Mouse (Mus musculus): ENCODE measurements around the gene Usp54. TPM values are rescaled to one million over a fixed set of nuclear protein-coding genes. Genes with fewer than 3 reads are reported as not detected.
A peak's percentile ranks its signal among the peaks of the same experiment; 100 is the strongest.

Usp54 gene
- total RNA-seq, 1 experiment, result 15.3 TPM

GRCm38 (mm10) chr14:20677906-20678305, 37.0 kb upstream of the Usp54 start:
- H3K4me1 ChIP-seq (ENCODE audit: control insufficient read depth in 2 of 2, insufficient read depth in 2 of 2, low read length in 2 of 2, poor library complexity in 1 of 2), result peaks cover 3 to 5% of the 10 kb centered on the region in 2 experiments; a peak in 1 of 4 replicates
- in situ Hi-C loops (cut with MboI; ENCODE audit: low sequenced_read_pairs in 2 of 2, unreplicated experiment in 2 of 2), result loop anchor here in 1 of 2 experiments (5.0 kb wide), 1 partner anchor 36 kb away; the partner anchor contains the start of gene Usp54
- H3K9me3 ChIP-seq (ENCODE audit: control insufficient read depth, insufficient read depth, low read depth, low read length), result no peaks in the 10 kb centered on the region
- TF ChIP-seq ZC3H11A (IDR thresholded peaks at IDR 0.05; ENCODE audit: borderline replicate concordance, low read depth, low read length) (no peak), ZNF384 (IDR thresholded peaks at IDR 0.05; ENCODE audit: low read depth, low read length) (no peak), MAFK (IDR thresholded peaks at IDR 0.05; ENCODE audit: insufficient read depth, low read depth, low read length) (no peak), CHD2 (IDR thresholded peaks at IDR 0.05; ENCODE audit: low read depth, low read length) (no peak)
- no peak overlapping the region for H3K4me3 ChIP-seq (ENCODE audit: insufficient read depth in 1 of 2, low read depth in 1 of 2, low read length in 2 of 2, poor library complexity in 1 of 2, severe bottlenecking in 1 of 2)
- H3K9ac ChIP-seq (ENCODE audit: insufficient read depth, low read depth, low read length, poor library complexity, severe bottlenecking), result no peak overlapping the region
- DNase-seq (ENCODE audit: low read depth, low spot score), result no peak
- no peak overlapping the region for H3K27ac ChIP-seq (ENCODE audit: insufficient read depth, low read depth, low read length, poor library complexity, severe bottlenecking)
- H3K36me3 ChIP-seq (ENCODE audit: control insufficient read depth, insufficient read depth, low read length, poor library complexity, severe bottlenecking), result peaks cover 27% of the 10 kb centered on the region

DNA sequence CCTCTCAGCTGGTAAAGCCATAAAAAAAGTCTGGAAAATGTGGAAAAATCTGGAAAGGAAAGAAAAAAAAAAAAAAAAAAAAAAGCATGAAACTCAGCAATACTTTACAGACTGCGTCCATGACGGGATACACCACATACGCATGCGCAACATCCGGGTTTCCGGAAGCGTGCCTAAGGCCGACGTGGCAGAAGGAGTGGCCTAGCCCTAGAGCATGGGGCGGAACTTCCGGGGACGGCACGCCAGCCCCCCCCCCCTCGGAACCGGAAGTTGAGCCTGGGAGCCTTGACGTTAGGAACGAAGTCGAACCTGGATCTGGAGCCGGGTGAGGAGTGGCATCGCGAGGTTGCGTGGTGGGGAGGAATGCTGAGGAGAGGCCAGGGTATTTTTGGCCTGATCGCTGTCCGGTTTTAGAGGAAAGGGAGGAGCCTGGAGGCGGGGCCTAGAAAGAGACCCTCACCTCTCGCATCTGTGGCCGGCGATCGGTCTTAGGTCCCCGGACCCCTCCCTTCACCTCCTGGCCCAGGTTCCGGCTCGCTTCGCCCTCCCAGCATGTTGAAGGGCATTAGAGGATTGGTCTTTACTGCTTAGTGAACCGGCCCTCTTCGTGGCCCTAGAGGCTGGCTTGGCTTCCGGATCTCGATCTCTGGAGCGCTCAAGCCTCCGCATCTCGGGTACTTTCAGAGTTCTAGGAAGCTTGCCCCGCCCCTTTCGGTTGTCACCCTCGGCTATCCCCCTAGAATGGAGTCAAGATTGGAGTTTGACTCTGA, 33.4 kb upstream of the Usp54 start, which contains the start of gene Sec24c:
Gene Sec24c, plus strand, starts transcription at position 245 of the 770 bp plus-strand sequence.
- H3K9me3 ChIP-seq (ENCODE audit: control insufficient read depth, insufficient read depth, low read depth, low read length), result no peaks in the 10 kb centered on the region
- H3K27ac ChIP-seq (ENCODE audit: insufficient read depth, low read depth, low read length, poor library complexity, severe bottlenecking), result peak within 1 kb of the TSS; percentile 84
- TF ChIP-seq HCFC1 (IDR thresholded peaks at IDR 0.05; ENCODE audit: borderline replicate concordance, insufficient read depth, low read length) (peak; percentile 75), ZC3H11A (IDR thresholded peaks at IDR 0.05; ENCODE audit: borderline replicate concordance, low read depth, low read length) (no peak), ZNF384 (IDR thresholded peaks at IDR 0.05; ENCODE audit: low read depth, low read length) (peak; percentile 96), CHD2 (IDR thresholded peaks at IDR 0.05; ENCODE audit: low read depth, low read length) (no peak), MAFK (IDR thresholded peaks at IDR 0.05; ENCODE audit: insufficient read depth, low read depth, low read length) (peak; percentile 64)
- 0 out of 4 replicates have a peak, but pooled peaks cover 0 to 2% of the 10 kb centered on the region in 2 experiments for H3K4me1 ChIP-seq (ENCODE audit: control insufficient read depth in 2 of 2, insufficient read depth in 2 of 2, low read length in 2 of 2, poor library complexity in 1 of 2)
- H3K9ac ChIP-seq (ENCODE audit: insufficient read depth, low read depth, low read length, poor library complexity, severe bottlenecking), result peak within 1 kb of the TSS; percentile 88
- H3K4me3 ChIP-seq (ENCODE audit: insufficient read depth in 1 of 2, low read depth in 1 of 2, low read length in 2 of 2, poor library complexity in 1 of 2, severe bottlenecking in 1 of 2), result peak within 1 kb of the TSS; percentile 89 to 92
- in situ Hi-C loops (cut with MboI; ENCODE audit: low sequenced_read_pairs in 2 of 2, unreplicated experiment in 2 of 2), result no loop called here
- DNase-seq (ENCODE audit: low read depth, low spot score), result peak; percentile 100
- H3K36me3 ChIP-seq (ENCODE audit: control insufficient read depth, insufficient read depth, low read length, poor library complexity, severe bottlenecking), result peaks cover 15% of the 10 kb centered on the region

DNA sequence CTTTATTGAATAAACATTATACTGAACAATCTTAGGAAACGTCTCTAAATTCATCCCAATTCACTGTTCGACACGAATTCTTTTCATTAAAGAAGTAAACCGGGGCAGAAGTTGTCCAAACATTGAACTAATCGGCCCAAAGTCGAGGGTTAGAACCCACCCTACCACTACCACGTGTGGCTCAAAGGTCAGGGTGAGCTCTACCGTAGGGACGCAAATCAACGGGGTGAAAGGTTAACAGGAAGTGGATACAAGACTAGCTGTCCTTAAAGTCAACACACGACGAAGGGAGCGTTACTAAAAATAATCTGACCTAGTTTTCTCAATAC, 32.8 kb upstream of the Usp54 start:
- H3K27ac ChIP-seq (ENCODE audit: insufficient read depth, low read depth, low read length, poor library complexity, severe bottlenecking), result peak overlapping the region; percentile 63; the same call in 1 of the 2 replicates
- no peaks in the 10 kb centered on the region for H3K9me3 ChIP-seq (ENCODE audit: control insufficient read depth, insufficient read depth, low read depth, low read length)
- no peak for DNase-seq (ENCODE audit: low read depth, low spot score)
- H3K36me3 ChIP-seq (ENCODE audit: control insufficient read depth, insufficient read depth, low read length, poor library complexity, severe bottlenecking), result peaks cover 14% of the 10 kb centered on the region
- 0 out of 4 replicates have a peak, but pooled peaks cover 0 to 2% of the 10 kb centered on the region in 2 experiments for H3K4me1 ChIP-seq (ENCODE audit: control insufficient read depth in 2 of 2, insufficient read depth in 2 of 2, low read length in 2 of 2, poor library complexity in 1 of 2)
- TF ChIP-seq CHD2 (IDR thresholded peaks at IDR 0.05; ENCODE audit: low read depth, low read length) (peak; percentile 56; the same call in 1 of the 2 replicates), ZC3H11A (IDR thresholded peaks at IDR 0.05; ENCODE audit: borderline replicate concordance, low read depth, low read length) (no peak), MAFK (IDR thresholded peaks at IDR 0.05; ENCODE audit: insufficient read depth, low read depth, low read length) (no peak), ZNF384 (IDR thresholded peaks at IDR 0.05; ENCODE audit: low read depth, low read length) (no peak), HCFC1 (IDR thresholded peaks at IDR 0.05; ENCODE audit: borderline replicate concordance, insufficient read depth, low read length) (no peak)
- in situ Hi-C loops (cut with MboI; ENCODE audit: low sequenced_read_pairs in 2 of 2, unreplicated experiment in 2 of 2), result no loop called here
- peak overlapping the region; percentile 59 for H3K9ac ChIP-seq (ENCODE audit: insufficient read depth, low read depth, low read length, poor library complexity, severe bottlenecking)
- peak overlapping the region; percentile 51 to 89 for H3K4me3 ChIP-seq (ENCODE audit: insufficient read depth in 1 of 2, low read depth in 1 of 2, low read length in 2 of 2, poor library complexity in 1 of 2, severe bottlenecking in 1 of 2)

- in situ Hi-C loops (cut with MboI; ENCODE audit: low sequenced_read_pairs in 2 of 2, unreplicated experiment in 2 of 2), result no loop called here
- TF ChIP-seq ZNF384 (IDR thresholded peaks at IDR 0.05; ENCODE audit: low read depth, low read length) (no peak), CHD2 (IDR thresholded peaks at IDR 0.05; ENCODE audit: low read depth, low read length) (no peak), HCFC1 (IDR thresholded peaks at IDR 0.05; ENCODE audit: borderline replicate concordance, insufficient read depth, low read length) (no peak), MAFK (IDR thresholded peaks at IDR 0.05; ENCODE audit: insufficient read depth, low read depth, low read length) (no peak), ZC3H11A (IDR thresholded peaks at IDR 0.05; ENCODE audit: borderline replicate concordance, low read depth, low read length) (0 out of 2 replicates have a peak, but pooled peaks have one; percentile 6)
- Histone ChIP-seq H3K4me1 (ENCODE audit: control insufficient read depth in 2 of 2, insufficient read depth in 2 of 2, low read length in 2 of 2, poor library complexity in 1 of 2) (0 out of 4 replicates have a peak, but pooled peaks cover 0 to 2% of the 10 kb centered on the region in 2 experiments), H3K9ac (ENCODE audit: insufficient read depth, low read depth, low read length, poor library complexity, severe bottlenecking) (peak overlapping the region; percentile 31; the same call in 1 of the 2 replicates), H3K36me3 (ENCODE audit: control insufficient read depth, insufficient read depth, low read length, poor library complexity, severe bottlenecking) (peaks cover 10% of the 10 kb centered on the region), H3K4me3 (ENCODE audit: insufficient read depth in 1 of 2, low read depth in 1 of 2, low read length in 2 of 2, poor library complexity in 1 of 2, severe bottlenecking in 1 of 2) (peak overlapping the region; percentile 7 to 89; a peak in 2 of 4 replicates), H3K9me3 (ENCODE audit: control insufficient read depth, insufficient read depth, low read depth, low read length) (no peaks in the 10 kb centered on the region), H3K27ac (ENCODE audit: insufficient read depth, low read depth, low read length, poor library complexity, severe bottlenecking) (no peak overlapping the region; the same call in 1 of the 2 replicates)
- DNase-seq (ENCODE audit: low read depth, low spot score), result peak; percentile 83
These were observed 32.1 kb upstream of the Usp54 start for GRCm38 (mm10) chr14:20672990-20673389.
